Mouse (Mus musculus): ENCODE measurements at regions not wholly inside any gene's neighbourhood (a gene's known extent, or its start where the extent isn't known, plus 50 kb on each side); places are given as distances from the start of the nearest gene placed in this dataset.

- TF ChIP-seq ELF1 (IDR thresholded peaks at IDR 0.05; ENCODE audit: low read depth, low read length) (no peak), UBTF (IDR thresholded peaks at IDR 0.05; ENCODE audit: borderline replicate concordance, insufficient read depth, low read depth, low read length) (no peak), SIN3A (IDR thresholded peaks at IDR 0.05; ENCODE audit: low read length) (no peak), USF2 (IDR thresholded peaks at IDR 0.05; ENCODE audit: borderline replicate concordance in 1 of 2, insufficient read depth in 1 of 2, low read depth in 1 of 2, low read length in 2 of 2) (no peak), HCFC1 (IDR thresholded peaks at IDR 0.05; ENCODE audit: low read depth, low read length) (no peak), BHLHE40 (IDR thresholded peaks at IDR 0.05; ENCODE audit: borderline replicate concordance, low read depth, low read length) (no peak)
- no peaks in the 10 kb centered on the region for H3K9me3 ChIP-seq (replicated peaks; ENCODE audit: insufficient read depth, low read length)
- no peaks in the 10 kb centered on the region for H3K4me1 ChIP-seq (ENCODE audit: control insufficient read depth in 1 of 2, insufficient read depth in 2 of 2, low read length in 2 of 2)
- no peak overlapping the region for H3K27ac ChIP-seq (ENCODE audit: control insufficient read depth, low read depth, low read length)
- H3K36me3 ChIP-seq (ENCODE audit: control insufficient read depth in 1 of 2, insufficient read depth in 2 of 2, low read length in 2 of 2): no peaks in the 10 kb centered on the region
- H3K27me3 ChIP-seq (ENCODE audit: control insufficient read depth in 1 of 2, insufficient read depth in 2 of 2, low read length in 2 of 2): no peaks in the 10 kb centered on the region
- H3K9ac ChIP-seq (ENCODE audit: control insufficient read depth, low read depth, low read length, poor library complexity, severe bottlenecking): no peak overlapping the region
- no peak for DNase-seq (ENCODE audit: low read depth, low spot score)
- no peak overlapping the region for H3K4me3 ChIP-seq (ENCODE audit: control insufficient read depth in 1 of 2, insufficient read depth in 1 of 2, low read depth in 2 of 2, low read length in 2 of 2)
- no peaks in the 10 kb centered on the region for H3K79me2 ChIP-seq (ENCODE audit: control insufficient read depth, insufficient read depth, low read length, poor library complexity)
These were observed 158.1 kb downstream of the Klf5 start for GRCm38 (mm10) chr14:99456555-99456954.

GRCm38 (mm10) chr14:99457573-99457972 is 159.1 kb downstream of the Klf5 start:
- no peak overlapping the region for H3K27ac ChIP-seq (ENCODE audit: control insufficient read depth, low read depth, low read length)
- no peak overlapping the region for H3K4me3 ChIP-seq (ENCODE audit: control insufficient read depth in 1 of 2, insufficient read depth in 1 of 2, low read depth in 2 of 2, low read length in 2 of 2)
- H3K27me3 ChIP-seq (ENCODE audit: control insufficient read depth in 1 of 2, insufficient read depth in 2 of 2, low read length in 2 of 2): no peaks in the 10 kb centered on the region
- DNase-seq (ENCODE audit: low read depth, low spot score): no peak
- H3K4me1 ChIP-seq (ENCODE audit: control insufficient read depth in 1 of 2, insufficient read depth in 2 of 2, low read length in 2 of 2): no peaks in the 10 kb centered on the region
- TF ChIP-seq CHD1 (IDR thresholded peaks at IDR 0.05; ENCODE audit: low read depth, low read length) (no peak), RAD21 (IDR thresholded peaks at IDR 0.05; ENCODE audit: low read depth, low read length) (no peak), MAZ (IDR thresholded peaks at IDR 0.05; ENCODE audit: low read depth, low read length) (no peak), USF2 (IDR thresholded peaks at IDR 0.05; ENCODE audit: borderline replicate concordance in 1 of 2, insufficient read depth in 1 of 2, low read depth in 1 of 2, low read length in 2 of 2) (no peak), POLR2AphosphoS2 (IDR thresholded peaks at IDR 0.05; ENCODE audit: low read length) (no peak), E2F4 (IDR thresholded peaks at IDR 0.05; ENCODE audit: borderline replicate concordance, low read depth, low read length) (no peak), MAFK (IDR thresholded peaks at IDR 0.05; ENCODE audit: borderline replicate concordance, low read depth, low read length) (no peak), ELF1 (IDR thresholded peaks at IDR 0.05; ENCODE audit: low read depth, low read length) (no peak), ZKSCAN1 (IDR thresholded peaks at IDR 0.05; ENCODE audit: low read depth, low read length) (no peak), MEF2A (IDR thresholded peaks at IDR 0.05; ENCODE audit: extremely low read depth, insufficient replicate concordance, low read depth, low read length, poor library complexity, severe bottlenecking) (no peak), RCOR1 (IDR thresholded peaks at IDR 0.05; ENCODE audit: low read depth, low read length) (no peak), GATA1 (IDR thresholded peaks at IDR 0.05; ENCODE audit: low read depth, low read length) (no peak)
- H3K9me3 ChIP-seq (replicated peaks; ENCODE audit: insufficient read depth, low read length): no peaks in the 10 kb centered on the region
- no peak overlapping the region for H3K9ac ChIP-seq (ENCODE audit: control insufficient read depth, low read depth, low read length, poor library complexity, severe bottlenecking)
- no peaks in the 10 kb centered on the region for H3K79me2 ChIP-seq (ENCODE audit: control insufficient read depth, insufficient read depth, low read length, poor library complexity)
- no peaks in the 10 kb centered on the region for H3K36me3 ChIP-seq (ENCODE audit: control insufficient read depth in 1 of 2, insufficient read depth in 2 of 2, low read length in 2 of 2)
